Mouse (Mus musculus): Measurements from ENCODE around the gene Ube2d3. TPM values are rescaled to one million over a fixed set of nuclear protein-coding genes. Genes with fewer than 3 reads are reported as not detected.

The Ube2d3 gene
- 100 to 1,000 TPM; 471 to 522 TPM for total RNA-seq (2023)

DNA sequence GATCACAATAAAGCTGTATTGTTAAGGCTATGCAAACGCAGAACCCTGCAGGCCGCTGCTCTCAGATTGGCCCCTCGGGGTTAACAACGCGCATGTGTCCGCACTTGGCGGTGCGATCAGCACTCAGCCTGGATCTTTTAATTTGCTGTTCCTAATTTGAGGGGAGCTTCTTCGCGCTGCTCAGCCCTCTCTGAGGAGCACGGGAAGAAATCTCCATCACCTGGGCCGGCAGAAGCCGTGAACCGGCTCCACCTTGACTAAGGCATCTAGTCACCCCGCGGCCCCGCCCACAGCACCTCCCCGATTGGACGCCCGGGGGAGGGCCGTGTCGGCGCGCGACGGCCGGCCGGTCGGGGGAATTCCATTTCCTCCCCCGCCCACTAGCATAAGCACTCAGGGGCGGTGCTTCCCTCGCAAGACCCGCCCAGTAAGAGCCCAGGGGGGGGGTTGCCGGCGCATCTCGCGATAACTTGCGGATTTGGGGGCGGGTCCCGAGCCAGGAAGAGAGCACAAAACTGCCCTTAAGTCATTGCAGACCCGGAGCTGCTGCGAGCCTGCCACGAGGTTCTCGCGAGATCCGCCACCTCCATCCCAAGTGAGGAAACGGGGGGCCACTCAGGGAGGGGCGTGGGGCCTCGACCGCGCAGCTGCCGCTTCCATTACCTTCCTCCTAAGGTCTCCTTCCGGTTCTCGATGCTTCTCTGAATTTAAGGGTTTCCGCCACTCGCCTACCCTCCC, at the start of gene Ube2d3:
Gene Ube2d3 (plus strand): TSS at position 392 of the 738 bp plus-strand sequence.

DNA sequence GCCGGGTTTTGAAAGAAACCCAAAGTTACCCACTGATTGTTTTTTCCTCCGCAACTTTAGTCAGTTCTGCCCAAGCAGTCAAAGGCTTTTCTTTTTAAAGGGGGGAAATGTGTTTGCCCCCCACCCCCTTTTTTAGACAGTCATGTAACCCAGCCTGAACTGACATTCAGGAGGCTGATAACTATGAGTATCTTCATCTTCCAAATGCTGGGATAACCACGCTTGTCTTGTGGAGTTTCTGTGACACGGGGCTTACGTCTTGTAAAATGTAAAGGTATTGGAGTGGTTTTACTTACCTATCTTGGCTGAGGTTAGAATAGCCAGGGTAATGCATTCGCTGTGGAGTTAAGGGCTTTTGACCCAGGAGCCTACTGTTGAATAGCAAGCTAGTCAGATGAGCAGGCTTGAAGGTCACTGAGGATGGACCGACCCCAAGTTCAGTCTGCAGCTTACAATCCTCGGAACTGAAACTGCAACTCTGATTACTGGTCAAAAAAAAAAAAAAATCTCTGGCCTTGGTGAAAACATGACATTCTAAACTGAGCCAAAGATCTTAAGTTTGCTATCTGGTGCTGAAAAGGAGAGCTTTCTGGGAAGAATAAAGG, 14.2 kb upstream of the Ube2d3 start, which contains the start of gene Cisd2:
Gene Cisd2 (minus strand): TSS at position 318 of the 605 bp plus-strand sequence.

DNA sequence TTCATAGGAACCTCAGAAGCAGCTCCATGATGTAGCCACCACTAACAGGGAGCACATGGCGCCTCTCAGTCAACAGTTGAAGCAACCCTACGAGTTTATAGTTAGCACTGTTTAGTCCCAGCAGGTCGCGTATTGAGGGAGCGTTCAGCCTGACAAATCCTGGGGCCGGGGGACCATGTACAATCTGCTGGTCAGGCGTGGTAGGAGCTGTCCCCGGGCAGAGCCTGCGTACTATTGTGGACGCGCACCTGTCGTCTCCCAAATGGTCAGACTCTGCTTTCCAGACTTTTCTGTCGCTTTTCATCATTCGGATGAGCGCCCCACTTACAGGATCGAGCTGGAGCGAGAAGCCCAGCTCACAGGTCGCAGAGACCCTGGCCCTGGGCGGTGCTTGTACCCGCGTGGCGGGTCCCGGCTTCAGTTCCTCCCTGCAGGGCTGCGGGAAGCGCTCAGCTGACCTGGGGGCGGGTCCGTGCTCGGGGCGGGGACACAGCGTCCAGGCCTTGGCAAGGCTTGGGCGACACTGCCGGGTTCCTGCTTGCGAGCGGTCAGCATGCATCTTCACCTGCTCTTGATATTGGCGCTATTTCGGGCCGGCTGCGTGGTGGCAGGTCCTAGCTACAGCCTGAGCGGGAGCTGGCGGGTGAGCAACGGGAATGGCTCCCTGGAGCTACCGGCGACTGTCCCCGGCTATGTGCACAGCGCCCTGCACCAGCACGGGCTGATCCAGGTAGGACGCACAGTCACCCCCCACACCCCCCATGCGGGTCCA, 47.4 kb downstream of the Ube2d3 start, which contains the start of gene Manba:
Gene Manba (plus strand): TSS at position 484 of the 772 bp plus-strand sequence.

Other genes starting within 250 kb of the Ube2d3 start
- gene Cenpe, start 225.6 kb upstream of the Ube2d3 start, total RNA-seq (2023), result 1 to 10 TPM; 1.0 to 1.3 TPM
- gene Bdh2, start 156.9 kb upstream of the Ube2d3 start, total RNA-seq (2023), result not detected
- not detected for gene Slc9b2, start 130.4 kb upstream of the Ube2d3 start, total RNA-seq (2023)
- gene Slc9b1, start 90.1 kb upstream of the Ube2d3 start, total RNA-seq (2023), result not detected
- gene Cisd2, start 14.2 kb upstream of the Ube2d3 start, total RNA-seq (2023), result 10 to 100 TPM; 60.2 to 62.5 TPM
- gene Manba, start 47.5 kb downstream of the Ube2d3 start, total RNA-seq (2023), result 10 to 100 TPM; 26.7 to 32.7 TPM